Mouse (Mus musculus): ENCODE measurements around the gene Hoxa10.

The Hoxa10 gene

DNA sequence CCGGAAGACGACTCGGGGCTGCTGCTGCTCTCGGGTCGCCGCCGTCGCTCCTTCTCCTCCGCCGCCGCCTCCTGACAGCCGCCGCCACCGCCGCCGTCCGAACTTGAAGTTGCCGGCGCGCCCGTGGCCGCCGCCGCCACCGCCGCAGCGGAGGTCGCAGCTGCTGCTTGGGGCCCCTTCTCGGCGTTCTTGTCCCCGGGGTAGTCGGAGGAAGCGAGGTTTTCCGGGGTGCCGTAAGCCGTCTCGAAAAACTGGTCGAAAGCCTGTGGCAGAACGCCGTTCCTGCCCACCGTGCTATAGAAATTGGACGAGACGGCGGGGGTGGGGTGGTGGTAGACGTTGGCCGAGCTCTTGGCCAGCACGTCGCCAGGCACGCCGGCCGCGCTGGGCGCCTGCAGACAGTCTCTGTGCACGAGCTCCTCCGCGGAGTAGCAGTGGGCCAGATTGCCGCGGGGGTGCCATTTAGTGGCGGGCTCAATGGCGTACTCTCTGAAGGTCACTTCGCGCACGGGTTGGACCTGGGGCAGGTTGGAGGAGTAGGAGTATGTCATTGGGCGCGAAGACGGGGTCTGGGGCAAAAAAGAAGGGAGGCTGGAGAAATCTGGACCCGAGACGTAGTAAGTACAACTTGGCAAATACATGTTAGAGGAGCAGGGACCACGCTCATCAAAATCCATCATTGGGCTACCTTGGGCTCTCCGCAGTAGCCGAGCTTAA lies 4.5 kb upstream of the Hoxa10 start:
- DNase-seq, result no peak

GRCm38 (mm10) chr6:52244471-52245039 lies 3.9 kb upstream of the Hoxa10 start:
- no peak for DNase-seq

DNA sequence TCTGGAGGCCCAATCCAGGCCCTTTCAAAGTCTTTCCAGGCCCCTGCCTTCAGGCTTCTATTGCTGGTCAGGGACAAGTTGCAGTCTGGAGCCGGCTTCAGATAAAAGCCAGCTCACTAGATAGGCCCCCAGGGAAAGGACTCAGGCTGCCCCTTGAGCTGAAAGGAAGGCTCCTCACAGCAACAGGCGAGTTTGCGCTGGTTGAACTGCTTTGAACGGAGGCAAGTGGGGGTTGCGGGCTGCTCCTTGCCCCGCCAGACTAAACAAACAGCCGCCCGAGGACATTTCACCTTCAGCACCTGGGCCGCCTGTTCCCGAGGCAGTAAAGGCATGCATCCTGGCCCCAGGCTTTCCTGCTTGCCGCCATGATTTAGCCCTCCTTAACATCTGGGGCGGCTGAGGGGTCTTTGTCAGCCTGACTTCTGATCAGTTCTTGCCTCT lies 3.0 kb upstream of the Hoxa10 start:
- DNase-seq, result no peak

GRCm38 (mm10) chr6:52242801-52243332 lies 2.2 kb upstream of the Hoxa10 start:
- DNase-seq, result no peak

DNA sequence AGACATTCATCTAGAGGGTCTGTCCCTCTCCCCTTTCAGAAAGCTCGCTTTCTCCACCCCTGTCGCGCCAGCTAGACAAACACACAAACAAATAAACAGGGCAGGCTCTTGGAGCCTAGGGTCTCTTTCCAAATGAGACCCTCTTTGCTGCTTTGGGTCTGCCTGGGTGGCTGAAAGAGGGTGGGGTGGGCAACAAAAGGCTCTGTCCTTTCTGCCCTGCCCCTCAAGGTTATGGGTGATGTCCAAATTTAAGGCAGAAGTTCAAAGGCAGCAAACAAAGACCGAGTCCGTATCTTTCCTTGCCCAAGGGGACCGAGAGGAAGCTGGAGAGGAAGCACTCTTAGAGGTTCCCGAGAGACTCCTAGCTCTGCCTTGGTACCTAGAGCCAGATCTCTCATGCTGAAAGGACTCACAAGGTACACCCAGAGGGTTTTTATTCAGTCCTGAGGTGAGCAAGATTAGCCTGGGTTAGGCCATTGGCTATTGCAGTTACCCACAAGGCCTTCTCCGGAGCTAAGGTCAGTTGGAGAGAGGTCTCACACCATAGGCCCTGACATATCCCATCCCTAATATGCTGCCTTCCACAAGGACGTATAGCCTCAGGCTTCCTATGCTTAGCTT lies 457 bp upstream of the Hoxa10 start:
- no peak for DNase-seq

DNA sequence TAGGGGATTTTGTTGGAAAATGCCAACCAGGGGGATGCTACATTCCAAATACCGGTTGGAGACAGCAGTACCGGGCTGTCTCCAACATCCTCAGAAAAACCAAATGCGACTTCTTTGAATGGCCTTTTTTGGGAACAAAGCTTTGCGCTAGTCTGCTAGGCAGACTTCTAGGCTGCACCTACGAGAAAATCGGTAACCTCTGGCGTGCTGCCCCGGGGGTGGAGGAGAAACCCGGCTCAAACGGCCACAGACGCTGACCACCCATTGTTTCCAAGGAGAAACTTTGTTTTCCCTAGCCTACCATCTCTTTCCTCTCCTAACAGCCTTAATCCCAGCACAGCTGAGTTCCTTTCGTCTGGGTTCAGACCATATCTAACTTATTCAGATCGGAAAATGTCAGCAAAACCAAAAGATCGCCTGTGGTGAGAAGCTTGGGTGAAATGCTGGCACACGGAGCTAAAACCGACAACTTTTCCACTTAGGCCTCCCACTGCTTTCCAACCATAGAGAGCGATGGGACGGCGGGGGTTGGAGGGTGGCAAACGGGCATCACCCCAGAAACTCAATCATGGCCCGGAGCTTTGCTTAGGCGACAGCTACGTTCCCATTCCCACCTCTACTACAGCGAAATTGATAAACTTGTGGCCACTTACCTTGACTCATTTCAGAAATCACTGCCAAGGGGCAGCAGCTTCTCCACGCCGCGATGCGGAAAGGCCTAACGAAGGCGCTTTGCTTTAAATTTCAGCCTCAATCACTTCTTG lies 847 bp downstream of the Hoxa10 start:
- DNase-seq, result no peak

- no peak for DNase-seq
Measured at GRCm38 (mm10) chr6:52238976-52239375, 1.7 kb downstream of the Hoxa10 start.

DNA sequence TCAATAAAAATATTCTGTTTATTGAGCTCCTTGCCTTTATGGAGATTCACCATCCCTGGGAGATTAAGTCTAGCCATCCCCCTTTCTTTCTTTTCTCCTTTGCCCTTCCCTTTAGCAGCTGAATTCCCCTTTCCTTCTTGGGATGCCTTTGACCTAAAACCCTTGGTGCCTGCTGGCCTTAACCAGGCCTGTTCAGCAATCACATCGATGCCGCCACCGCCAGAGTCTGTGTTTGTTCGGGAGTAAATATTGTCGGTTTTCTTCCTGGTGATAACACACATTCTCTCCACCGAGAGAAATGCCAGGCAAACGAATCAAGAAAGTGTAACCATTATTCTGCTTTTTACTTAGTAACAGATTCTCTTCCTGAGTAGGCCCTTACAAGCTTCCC lies 2.5 kb downstream of the Hoxa10 start:
- no peak for DNase-seq

DNA sequence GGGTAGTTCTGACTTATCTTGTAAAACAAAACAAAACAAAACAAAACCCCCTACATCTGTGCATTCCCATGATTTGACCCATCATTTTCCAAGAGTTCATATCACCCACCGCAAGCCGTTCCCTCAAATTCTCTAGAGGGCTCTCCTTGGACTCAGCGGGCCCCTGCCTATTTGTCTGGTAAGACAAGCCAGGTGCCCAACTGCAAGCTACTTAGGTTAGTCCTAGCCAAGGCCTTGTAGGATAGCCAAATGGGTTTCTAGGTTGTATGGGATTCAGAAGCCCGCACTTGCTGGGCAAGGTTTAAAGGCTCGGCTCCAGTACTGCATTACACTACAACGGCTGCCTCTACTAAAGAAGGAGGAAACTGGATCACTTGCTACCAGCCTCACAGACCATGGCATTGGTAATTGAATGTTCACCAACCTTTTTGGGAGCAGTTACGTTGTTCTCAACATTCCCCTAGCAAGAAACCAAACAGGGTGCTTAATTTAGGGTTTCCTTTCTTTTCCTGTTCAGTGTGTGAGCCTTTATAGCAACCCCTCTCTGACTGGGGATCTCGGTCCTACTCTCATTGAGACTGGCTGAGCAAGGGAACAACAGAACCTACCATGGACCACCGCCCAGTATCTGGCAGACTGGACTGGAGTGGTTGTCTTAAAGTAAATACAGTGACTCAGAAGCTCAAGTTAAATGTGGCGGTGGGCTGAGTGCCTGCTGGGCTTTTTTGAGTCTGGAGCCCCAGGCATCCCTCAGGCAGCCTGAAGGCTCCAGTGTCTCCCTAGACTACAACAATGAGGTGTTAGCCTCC lies 3.1 kb downstream of the Hoxa10 start:
- no peak for DNase-seq

DNA sequence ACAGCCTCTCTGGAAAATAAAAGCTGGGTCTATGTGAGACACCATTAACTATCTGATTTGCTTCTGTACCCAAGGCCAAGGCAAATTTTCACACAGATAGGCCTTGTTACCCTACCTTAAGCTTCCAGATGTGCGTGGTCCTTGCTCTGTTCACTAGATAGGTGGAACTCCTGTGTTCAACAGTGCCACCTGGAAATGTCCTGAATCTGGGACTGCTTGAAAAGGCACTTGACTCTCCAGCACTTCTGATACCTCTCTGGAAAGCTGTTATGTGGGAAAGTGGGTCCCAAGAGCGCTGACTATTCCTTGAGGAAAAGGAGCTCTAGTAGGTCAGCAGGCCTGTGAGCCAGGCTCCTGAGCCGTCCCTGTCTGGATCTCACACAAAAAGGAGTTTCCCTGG lies 3.8 kb downstream of the Hoxa10 start:
- DNase-seq, result no peak

GRCm38 (mm10) chr6:52235866-52236265 lies 4.8 kb downstream of the Hoxa10 start:
- no peak for DNase-seq

GRCm38 (mm10) chr6:52235267-52235666 lies 5.4 kb downstream of the Hoxa10 start:
- no peak for DNase-seq

DNA sequence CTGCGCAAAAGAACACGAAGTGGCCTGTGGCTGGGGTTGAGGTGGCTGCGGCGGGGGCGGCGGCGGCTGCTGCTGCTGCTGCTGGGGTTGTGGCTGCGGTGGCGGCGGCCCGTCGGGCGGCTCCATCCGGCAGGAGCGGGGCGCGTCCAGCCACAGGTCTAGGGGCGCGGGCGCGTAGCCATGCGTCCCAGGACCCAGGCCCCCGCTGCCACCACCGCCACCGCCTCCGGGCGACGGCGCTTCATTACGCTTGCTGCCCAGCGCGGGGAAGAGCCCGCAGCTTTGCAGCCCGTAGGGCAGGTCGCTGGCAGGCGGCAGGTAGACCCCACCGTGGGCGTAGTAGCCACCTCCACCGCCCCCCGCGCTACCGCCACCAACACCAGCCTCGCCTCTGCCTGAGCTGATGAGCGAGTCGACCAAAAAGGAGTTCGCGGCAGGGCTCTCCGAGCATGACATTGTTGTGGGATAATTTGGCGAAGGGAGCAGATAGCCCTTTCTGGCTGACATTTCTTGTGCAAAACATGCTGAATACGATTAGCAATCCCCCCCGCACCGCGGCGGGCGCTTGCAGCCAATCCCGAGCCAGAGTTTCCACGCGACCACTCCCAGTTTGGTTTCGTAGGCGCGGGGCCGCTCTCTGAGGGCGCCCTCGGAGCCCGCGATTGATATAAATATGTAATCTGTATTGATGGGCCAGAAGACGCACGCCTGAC lies 6.1 kb downstream of the Hoxa10 start:
- no peak for DNase-seq

DNA sequence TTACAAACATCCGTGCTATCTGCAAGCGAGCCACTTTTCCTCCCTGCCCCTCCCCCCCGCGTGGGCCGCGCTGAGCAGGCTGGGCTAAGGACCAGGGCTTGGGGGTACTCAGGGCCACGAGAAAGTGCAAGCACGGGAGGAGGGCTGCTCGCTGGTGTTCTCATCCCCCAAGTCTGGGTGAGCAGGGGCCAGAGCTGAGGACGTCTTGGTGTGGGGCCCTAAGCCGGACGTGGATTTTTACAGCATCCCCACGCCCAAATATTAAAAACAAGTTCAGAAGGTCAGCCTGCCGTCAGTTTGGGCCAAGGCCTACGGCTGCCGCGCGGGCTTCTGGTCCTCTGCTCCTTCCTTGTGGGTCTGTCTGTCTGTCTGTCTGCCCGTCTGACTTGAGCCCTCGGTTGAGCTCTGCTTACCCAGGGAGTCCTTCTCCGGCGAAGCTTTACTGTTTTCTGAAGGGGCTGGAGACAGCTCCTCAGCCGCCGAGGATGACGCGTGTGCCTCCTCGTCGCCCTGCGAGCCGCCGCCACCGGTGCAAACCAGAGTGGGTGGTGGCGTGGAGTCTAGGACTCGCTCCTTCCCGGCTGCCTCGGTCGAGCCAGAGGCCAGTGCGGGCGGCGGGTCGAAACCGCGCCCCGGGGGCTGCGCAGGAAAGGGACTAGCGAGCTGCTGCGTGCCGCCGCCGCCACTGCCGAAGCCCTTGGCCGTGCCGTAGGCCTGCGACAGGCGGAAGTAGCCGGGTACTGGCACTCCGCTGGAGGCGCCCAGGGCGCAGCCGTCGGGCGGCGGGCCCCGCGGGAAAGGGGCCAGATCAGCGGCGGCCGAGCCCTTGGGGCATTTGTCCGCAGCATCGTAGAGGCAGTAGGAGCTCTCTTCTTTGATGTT lies 6.9 kb downstream of the Hoxa10 start:
- no peak for DNase-seq

DNA sequence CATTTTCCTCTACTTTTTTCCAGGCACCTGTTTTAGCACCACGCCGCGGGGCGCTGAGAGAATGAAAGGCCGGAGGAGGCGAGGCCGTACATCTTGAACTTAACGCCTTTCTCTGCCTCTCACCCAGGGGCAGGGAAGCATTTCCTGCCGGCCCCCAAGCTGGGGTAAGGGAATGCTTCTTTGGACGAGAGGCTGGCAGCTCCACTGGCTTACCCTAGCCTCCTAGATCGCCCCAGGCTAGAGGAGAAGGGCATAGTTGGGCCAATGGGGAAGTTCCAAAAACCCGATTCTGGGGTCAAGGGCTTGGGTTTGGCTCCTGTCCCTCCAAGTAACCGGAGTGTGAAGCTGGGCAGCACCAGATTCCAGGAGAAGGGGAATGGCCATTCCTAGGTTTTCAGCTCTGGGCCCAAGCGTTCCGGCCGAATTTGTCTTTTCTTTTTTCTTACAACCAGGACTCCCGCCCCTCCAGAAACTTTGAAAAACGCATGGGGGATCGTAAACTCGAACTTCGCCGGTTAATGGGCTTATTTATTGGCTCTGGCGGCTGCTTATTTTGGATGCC lies 7.6 kb downstream of the Hoxa10 start:
- no peak for DNase-seq

GRCm38 (mm10) chr6:52232568-52232965 lies 8.1 kb downstream of the Hoxa10 start:
- DNase-seq, result no peak

DNA sequence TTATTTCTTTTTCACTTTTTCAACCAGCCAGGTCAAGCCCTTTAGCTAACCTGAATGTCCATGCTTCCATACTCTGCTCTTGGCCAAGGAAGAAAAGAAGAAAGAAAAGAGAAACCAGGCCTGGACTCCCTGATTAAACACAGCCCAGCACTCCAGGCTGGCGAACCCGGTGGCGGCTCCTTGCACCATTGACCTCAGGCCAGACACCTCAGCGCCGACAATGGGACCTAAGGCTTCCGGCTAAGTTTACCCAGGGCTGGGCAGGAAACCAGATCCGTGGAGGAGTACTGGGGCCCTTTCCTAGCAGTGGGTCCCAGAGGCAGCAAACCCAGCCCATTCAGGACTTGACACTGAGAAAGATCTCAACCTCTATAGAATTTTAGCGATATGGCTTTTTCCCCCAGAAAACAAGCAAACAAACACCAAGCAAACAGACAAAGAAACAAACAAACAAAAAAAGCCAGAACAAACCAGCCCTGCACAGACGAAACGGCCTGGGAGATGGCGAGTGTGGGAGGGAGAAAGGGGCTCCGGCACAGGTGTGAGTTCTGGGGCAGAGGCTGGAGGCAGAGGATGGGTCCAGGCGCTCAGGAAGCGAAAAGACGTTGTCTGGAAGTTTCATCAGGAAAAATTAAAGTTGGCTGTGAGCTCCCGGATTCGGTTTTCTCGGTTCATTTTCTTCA lies 8.6 kb downstream of the Hoxa10 start:
- DNase-seq, result no peak

GRCm38 (mm10) chr6:52230516-52231165 lies 10.0 kb downstream of the Hoxa10 start, which contains the start of gene Hoxa9:
Hoxa9 (minus strand) TSS chr6:52231089.
- DNase-seq, result no peak

All from lung, postnatal 10 days (tissue).